Mouse (Mus musculus) small intestine, adult 2 months (tissue): ENCODE measurements around the gene Gm10720.
"Not testable (repeated sequence)": the region's sequence is repeated elsewhere in the genome, so short reads cannot be mapped to it uniquely, and the experiment has no call there.

Experiments
- CTCF ChIP-seq: fragments of 200-500 bp; IDR thresholded peaks from 2 replicates; pipeline ENCODE4 v1.5.1; 2012; ENCODE audit warnings: low read depth, mild to moderate bottlenecking, control low read depth, inconsistent platforms, low read length, moderate library complexity, mixed read lengths; ENCODE audit not compliant: insufficient replicate concordance, insufficient read length; ENCODE audit errors: extremely low read depth
- POLR2A ChIP-seq: fragments of 200-500 bp; IDR thresholded peaks from 2 replicates; pipeline ENCODE4 v1.6.1; 2012; ENCODE audit warnings: low read depth, mild to moderate bottlenecking, control low read depth, inconsistent platforms, low read length, moderate library complexity

GRCm38 (mm10) chr9:3012054-3012621 lies 3.3 kb upstream of the Gm10720 start:
- not testable (repeated sequence) for TF ChIP-seq CTCF, POLR2A
